Mouse (Mus musculus): Measurements from ENCODE around the gene Ltc4s. TPM values are rescaled to one million over a fixed set of nuclear protein-coding genes. Genes with fewer than 3 reads are reported as not detected.

Ltc4s gene
- polyA plus RNA-seq, 1 experiment from 2014 or later: 2.8 TPM

GRCm38 (mm10) chr11:50227736-50228135 is 10.7 kb downstream of the Ltc4s start:
- ATAC-seq (ENCODE audit: low FRiP score, low TSS enrichment): no peak
- H3K9ac ChIP-seq (replicated peaks; ENCODE audit: low read length): no peak overlapping the region
- WGBS: 91% methylated on average over 4 of the region's 4 CpGs

DNA sequence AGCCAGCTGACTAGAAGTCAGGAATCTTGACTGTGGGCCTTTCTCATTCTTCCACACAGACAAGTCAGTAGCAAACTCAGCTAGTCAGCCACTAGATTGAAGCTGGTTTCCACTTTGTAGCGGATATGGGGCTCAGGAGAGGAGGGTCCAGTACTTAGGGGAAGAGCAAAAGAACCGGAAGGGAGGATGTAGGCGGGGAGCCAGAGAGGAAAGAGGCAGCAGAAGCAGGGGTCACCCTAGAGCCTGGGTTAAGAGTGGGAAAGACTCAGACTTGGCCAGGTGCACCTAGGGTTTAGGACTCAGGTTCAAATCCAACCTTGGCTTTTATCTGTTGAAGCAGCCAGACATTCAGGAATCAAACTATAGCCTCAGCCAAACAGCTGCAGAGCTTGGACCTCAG is 11.2 kb downstream of the Ltc4s start:
- ATAC-seq (ENCODE audit: low FRiP score, low TSS enrichment): no peak
- Histone ChIP-seq H3K9me3 (ENCODE audit: low read length) (no peaks in the 10 kb centered on the region), H3K36me3 (ENCODE audit: insufficient read depth, low read length) (peaks cover 6% of the 10 kb centered on the region; the same call in 1 of the 2 replicates), H3K4me2 (replicated peaks; ENCODE audit: low read depth, low read length) (peak overlapping the region; percentile 93), H3K4me1 (ENCODE audit: insufficient read depth, low read length) (peaks cover 59% of the 10 kb centered on the region), H3K27ac (ENCODE audit: low read length) (peak overlapping the region; percentile 85; the same call in 1 of the 2 replicates), H3K27me3 (ENCODE audit: insufficient read depth, low read length) (no peaks in the 10 kb centered on the region), H3K4me3 (ENCODE audit: low read length) (no peak overlapping the region), H3K9ac (replicated peaks; ENCODE audit: low read length) (peak overlapping the region; percentile 97)
- 72% methylated on average over 3 of the region's 3 CpGs for WGBS

More at GRCm38 (mm10) chr11:50227736-50228135, 10.7 kb downstream of the Ltc4s start:
- no peak overlapping the region for H3K4me2 ChIP-seq (replicated peaks; ENCODE audit: low read depth, low read length)
- H3K4me3 ChIP-seq (ENCODE audit: low read length): no peak overlapping the region
- no peaks in the 10 kb centered on the region for H3K9me3 ChIP-seq (ENCODE audit: low read length)
- peaks cover 59% of the 10 kb centered on the region for H3K4me1 ChIP-seq (ENCODE audit: insufficient read depth, low read length)
- H3K27ac ChIP-seq (ENCODE audit: low read length): no peak overlapping the region
- H3K27me3 ChIP-seq (ENCODE audit: insufficient read depth, low read length): no peaks in the 10 kb centered on the region
- H3K36me3 ChIP-seq (ENCODE audit: insufficient read depth, low read length): peaks cover 12% of the 10 kb centered on the region

DNA sequence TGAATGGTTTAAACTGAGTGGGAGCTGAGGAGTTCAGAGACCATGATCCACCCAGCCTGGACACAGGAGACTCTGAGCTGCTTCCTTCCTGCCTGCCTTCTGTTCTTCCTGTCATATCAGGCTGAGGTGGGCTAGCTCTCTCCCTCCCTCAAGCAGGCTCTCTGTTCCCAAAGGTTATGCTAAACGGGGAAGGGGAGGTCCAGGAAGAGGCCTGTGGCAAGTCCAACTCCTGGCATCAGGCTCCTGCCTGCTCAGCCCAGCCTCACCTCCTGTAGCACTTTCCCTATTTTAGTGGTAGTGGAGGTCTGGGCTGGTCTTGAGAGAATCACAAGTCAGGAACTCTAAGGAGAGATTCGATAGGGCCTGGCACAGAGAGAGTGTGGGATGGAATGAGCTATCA is 12.0 kb downstream of the Ltc4s start:
- Histone ChIP-seq H3K4me3 (ENCODE audit: low read length) (peak overlapping the region; percentile 87), H3K4me1 (ENCODE audit: insufficient read depth, low read length) (peaks cover 59% of the 10 kb centered on the region), H3K36me3 (ENCODE audit: insufficient read depth, low read length) (no peaks in the 10 kb centered on the region), H3K9ac (replicated peaks; ENCODE audit: low read length) (peak overlapping the region; percentile 97), H3K4me2 (replicated peaks; ENCODE audit: low read depth, low read length) (peak overlapping the region; percentile 93), H3K27ac (ENCODE audit: low read length) (peak overlapping the region; percentile 85), H3K9me3 (ENCODE audit: low read length) (no peaks in the 10 kb centered on the region), H3K27me3 (ENCODE audit: insufficient read depth, low read length) (no peaks in the 10 kb centered on the region)
- ATAC-seq (ENCODE audit: low FRiP score, low TSS enrichment): no peak
- 36% methylated on average over 2 of the region's 2 CpGs for WGBS

GRCm38 (mm10) chr11:50225611-50226378 is 12.6 kb downstream of the Ltc4s start:
- Histone ChIP-seq H3K9me3 (ENCODE audit: low read length) (no peaks in the 10 kb centered on the region), H3K36me3 (ENCODE audit: insufficient read depth, low read length) (no peaks in the 10 kb centered on the region), H3K27me3 (ENCODE audit: insufficient read depth, low read length) (no peaks in the 10 kb centered on the region), H3K27ac (ENCODE audit: low read length) (peak overlapping the region; percentile 85), H3K4me1 (ENCODE audit: insufficient read depth, low read length) (peaks cover 55% of the 10 kb centered on the region), H3K4me2 (replicated peaks; ENCODE audit: low read depth, low read length) (peak overlapping the region; percentile 93), H3K9ac (replicated peaks; ENCODE audit: low read length) (peak overlapping the region; percentile 97), H3K4me3 (ENCODE audit: low read length) (peak overlapping the region; percentile 87)
- ATAC-seq (ENCODE audit: low FRiP score, low TSS enrichment): peak; percentile 17; the same call in 1 of the 2 replicates
- WGBS: 2% methylated on average over 33 of the region's 34 CpGs

- Histone ChIP-seq H3K9ac (replicated peaks; ENCODE audit: low read length) (peak overlapping the region; percentile 97), H3K4me3 (ENCODE audit: low read length) (peak overlapping the region; percentile 87), H3K27me3 (ENCODE audit: insufficient read depth, low read length) (no peaks in the 10 kb centered on the region), H3K4me2 (replicated peaks; ENCODE audit: low read depth, low read length) (peak overlapping the region; percentile 93), H3K27ac (ENCODE audit: low read length) (peak overlapping the region; percentile 85), H3K4me1 (ENCODE audit: insufficient read depth, low read length) (peaks cover 49% of the 10 kb centered on the region), H3K36me3 (ENCODE audit: insufficient read depth, low read length) (no peaks in the 10 kb centered on the region), H3K9me3 (ENCODE audit: low read length) (no peaks in the 10 kb centered on the region)
- 0% methylated on average over 70 of the region's 70 CpGs for WGBS
- peak; percentile 84 for ATAC-seq (ENCODE audit: low FRiP score, low TSS enrichment)
Measured at GRCm38 (mm10) chr11:50224671-50225530, 13.5 kb downstream of the Ltc4s start.

GRCm38 (mm10) chr11:50223783-50224662 is 14.4 kb downstream of the Ltc4s start:
- no peak for ATAC-seq (ENCODE audit: low FRiP score, low TSS enrichment)
- Histone ChIP-seq H3K9me3 (ENCODE audit: low read length) (no peaks in the 10 kb centered on the region), H3K4me3 (ENCODE audit: low read length) (peak overlapping the region; percentile 87), H3K9ac (replicated peaks; ENCODE audit: low read length) (peak overlapping the region; percentile 97), H3K36me3 (ENCODE audit: insufficient read depth, low read length) (no peaks in the 10 kb centered on the region), H3K4me1 (ENCODE audit: insufficient read depth, low read length) (peaks cover 42% of the 10 kb centered on the region), H3K27ac (ENCODE audit: low read length) (peak overlapping the region; percentile 85), H3K4me2 (replicated peaks; ENCODE audit: low read depth, low read length) (peak overlapping the region; percentile 93), H3K27me3 (ENCODE audit: insufficient read depth, low read length) (no peaks in the 10 kb centered on the region)
- 6% methylated on average over 17 of the region's 17 CpGs for WGBS

DNA sequence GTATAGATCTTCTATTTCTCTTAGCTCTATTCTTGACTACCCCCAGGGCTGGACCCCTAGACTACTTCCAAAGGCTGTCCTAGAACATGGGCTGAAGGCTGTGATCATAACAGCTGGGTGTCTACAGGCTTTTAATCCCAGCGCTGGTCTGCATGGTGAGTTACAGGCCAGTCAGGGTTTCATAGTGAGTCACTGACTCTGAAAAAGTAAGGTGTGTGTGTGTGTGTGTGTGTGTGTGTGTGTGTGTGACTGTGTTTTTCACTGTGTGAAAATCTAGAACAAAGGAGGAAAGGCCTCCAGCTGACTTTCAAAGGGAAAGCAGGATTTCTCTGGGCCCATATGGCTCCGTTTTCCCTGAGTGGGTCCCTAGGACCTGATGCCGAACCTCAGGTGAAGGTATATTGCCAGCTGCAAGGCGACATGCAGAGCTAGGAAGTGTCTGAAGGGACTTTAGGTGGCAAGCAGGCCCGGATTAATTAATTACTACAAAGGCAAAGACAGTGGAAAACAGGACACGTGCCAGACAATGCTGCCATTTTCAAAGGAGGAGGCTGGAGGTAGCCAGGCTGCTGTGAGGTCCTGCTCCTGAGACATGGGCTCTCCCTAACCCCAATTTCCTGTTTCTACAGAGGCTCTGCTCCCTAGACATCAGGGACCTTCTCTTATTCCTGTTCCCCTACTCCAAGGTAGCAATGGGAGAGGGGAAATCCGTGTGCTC is 15.7 kb downstream of the Ltc4s start:
- no peaks in the 10 kb centered on the region for H3K9me3 ChIP-seq (ENCODE audit: low read length)
- H3K4me1 ChIP-seq (ENCODE audit: insufficient read depth, low read length): peaks cover 36% of the 10 kb centered on the region
- H3K36me3 ChIP-seq (ENCODE audit: insufficient read depth, low read length): no peaks in the 10 kb centered on the region
- 60% methylated on average over 7 of the region's 7 CpGs for WGBS
- H3K27ac ChIP-seq (ENCODE audit: low read length): peak overlapping the region; percentile 36; the same call in 1 of the 2 replicates
- H3K4me3 ChIP-seq (ENCODE audit: low read length): no peak overlapping the region
- H3K27me3 ChIP-seq (ENCODE audit: insufficient read depth, low read length): no peaks in the 10 kb centered on the region
- peak overlapping the region; percentile 18; the same call in 1 of the 2 replicates for H3K9ac ChIP-seq (replicated peaks; ENCODE audit: low read length)
- ATAC-seq (ENCODE audit: low FRiP score, low TSS enrichment): no peak
- no peak overlapping the region for H3K4me2 ChIP-seq (replicated peaks; ENCODE audit: low read depth, low read length)

DNA sequence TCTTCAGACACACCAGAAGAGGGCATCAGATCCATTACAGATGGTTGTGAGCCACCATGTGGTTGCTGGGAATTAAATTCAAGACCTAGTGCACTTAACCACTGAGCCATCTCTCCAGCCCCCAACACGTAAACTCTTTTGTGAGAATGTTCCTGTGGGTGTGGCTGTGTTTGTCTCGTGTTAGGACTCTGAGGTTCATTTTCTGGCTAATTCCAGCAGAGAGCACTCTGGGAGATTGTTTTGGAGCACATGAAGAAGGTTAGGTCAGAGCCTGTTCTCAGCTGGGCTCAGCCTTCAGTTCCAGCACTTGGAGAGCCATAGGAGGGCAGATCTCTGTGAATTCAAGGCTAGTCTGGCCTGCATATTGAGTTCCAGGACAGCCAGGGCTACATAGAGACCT is 18.6 kb downstream of the Ltc4s start:
- H3K4me2 ChIP-seq (replicated peaks; ENCODE audit: low read depth, low read length): no peak overlapping the region
- ATAC-seq (ENCODE audit: low FRiP score, low TSS enrichment): no peak
- WGBS: 53% methylated on average over 2 of the region's 2 CpGs
- no peak overlapping the region for H3K4me3 ChIP-seq (ENCODE audit: low read length)
- no peak overlapping the region for H3K27ac ChIP-seq (ENCODE audit: low read length)
- H3K9me3 ChIP-seq (ENCODE audit: low read length): no peaks in the 10 kb centered on the region
- no peak overlapping the region for H3K9ac ChIP-seq (replicated peaks; ENCODE audit: low read length)
- H3K4me1 ChIP-seq (ENCODE audit: insufficient read depth, low read length): peaks cover 32% of the 10 kb centered on the region
- H3K27me3 ChIP-seq (ENCODE audit: insufficient read depth, low read length): no peaks in the 10 kb centered on the region
- H3K36me3 ChIP-seq (ENCODE audit: insufficient read depth, low read length): no peaks in the 10 kb centered on the region

DNA sequence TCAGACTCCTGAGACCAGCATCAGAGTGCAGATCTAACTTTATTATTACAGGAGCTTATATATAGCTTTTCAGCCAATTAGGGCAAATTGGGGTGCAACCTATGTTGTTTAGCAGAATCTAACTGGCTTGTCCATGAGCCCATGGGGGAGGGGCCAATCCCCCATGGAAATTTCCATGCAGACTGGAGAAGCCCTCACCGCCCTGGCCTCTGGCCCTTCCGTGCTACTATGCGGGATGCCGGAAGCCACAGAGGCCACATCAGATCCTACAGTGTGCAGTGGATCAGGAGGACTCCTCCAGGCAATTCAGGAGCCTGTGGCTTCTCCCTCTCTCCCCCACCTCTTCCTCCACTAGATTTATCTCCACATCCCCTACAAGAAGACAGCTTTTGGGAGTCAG is 20.6 kb downstream of the Ltc4s start:
- Histone ChIP-seq H3K4me2 (replicated peaks; ENCODE audit: low read depth, low read length) (no peak overlapping the region), H3K9me3 (ENCODE audit: low read length) (no peaks in the 10 kb centered on the region), H3K9ac (replicated peaks; ENCODE audit: low read length) (no peak overlapping the region), H3K36me3 (ENCODE audit: insufficient read depth, low read length) (no peaks in the 10 kb centered on the region), H3K27ac (ENCODE audit: low read length) (peak overlapping the region; percentile 20; the same call in 1 of the 2 replicates), H3K4me1 (ENCODE audit: insufficient read depth, low read length) (peaks cover 28% of the 10 kb centered on the region), H3K27me3 (ENCODE audit: insufficient read depth, low read length) (no peaks in the 10 kb centered on the region), H3K4me3 (ENCODE audit: low read length) (no peak overlapping the region)
- WGBS: 47% methylated on average over 4 of the region's 4 CpGs
- ATAC-seq (ENCODE audit: low FRiP score, low TSS enrichment): peak; percentile 40; the same call in 1 of the 2 replicates
